Comparison of ENCODE assay signal across 8 mouse cellular contexts in the genomic region with DNA sequence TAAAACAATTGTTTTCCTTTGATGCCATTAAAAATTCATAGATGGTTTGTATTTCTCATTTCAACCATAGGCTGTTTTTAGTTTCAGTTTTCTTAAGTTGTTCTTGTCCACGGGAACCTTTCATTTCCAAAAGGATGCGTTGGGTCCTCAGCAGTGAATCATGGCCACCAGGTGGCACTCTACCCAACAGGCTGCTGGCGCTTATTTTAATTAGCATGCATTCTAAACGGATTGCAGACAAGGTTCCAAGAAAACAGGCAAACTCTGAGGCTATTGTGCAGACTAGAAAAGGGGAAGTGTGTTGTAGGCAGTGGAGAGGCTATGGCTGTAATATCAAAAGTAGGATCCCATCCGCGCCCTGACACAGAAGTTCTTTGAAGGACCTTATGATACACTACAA.
A peak's percentile ranks its signal among the peaks of the same experiment; 100 is the strongest.
DNase-seq lines count a peak whose midpoint lies in the region; ATAC-seq lines count a peak whose summit lies in the region.

No protein-coding gene starts in this region.

- no peak for ATAC-seq in midbrain, embryonic 14.5 days (ENCODE audit: low FRiP score, low TSS enrichment)
- ATAC-seq in midbrain, embryonic 15.5 days (replicated peaks): no peak

- H3K4me1 ChIP-seq in midbrain, embryonic 14.5 days (ENCODE audit: control insufficient read depth, insufficient read depth, low read length): no peaks in the 10 kb centered on the region
- no peaks in the 10 kb centered on the region for H3K4me1 ChIP-seq in midbrain, embryonic 15.5 days

- peak; percentile 74 for DNase-seq in midbrain, embryonic 14.5 days
- DNase-seq in adrenal gland, postnatal 10 days: peak; percentile 71
- peak; percentile 69 for DNase-seq in embryo, embryonic 11 days
- peak; percentile 24 to 41 for DNase-seq in heart, postnatal 36 days
- peak; percentile 20 to 32 for DNase-seq in left cerebral cortex, adult 8-10 months (ENCODE audit: low spot score in 2 of 2)
- DNase-seq in naive thymus-derived CD4-positive, alpha-beta T cell, adult 2 months (ENCODE audit: low read depth): peak; percentile 74
- DNase-seq in urinary bladder, postnatal 14 days (ENCODE audit: low spot score): peak; percentile 66

- no peak overlapping the region for H3K27ac ChIP-seq in midbrain, embryonic 14.5 days (replicated peaks; ENCODE audit: low read depth, low read length)
- H3K27ac ChIP-seq in midbrain, embryonic 15.5 days: no peak overlapping the region

- H3K36me3 ChIP-seq in midbrain, embryonic 14.5 days (ENCODE audit: control insufficient read depth, insufficient read depth, low read length): no peaks in the 10 kb centered on the region
- no peaks in the 10 kb centered on the region for H3K36me3 ChIP-seq in midbrain, embryonic 15.5 days (replicated peaks)

- no peak overlapping the region for H3K4me3 ChIP-seq in midbrain, embryonic 14.5 days (replicated peaks; ENCODE audit: low read depth, low read length)
- no peak overlapping the region for H3K4me3 ChIP-seq in midbrain, embryonic 15.5 days

- H3K9me3 ChIP-seq in midbrain, embryonic 14.5 days (ENCODE audit: control insufficient read depth, low read length): no peaks in the 10 kb centered on the region
- no peaks in the 10 kb centered on the region for H3K9me3 ChIP-seq in midbrain, embryonic 15.5 days

- intact Hi-C loops in heart, postnatal 36 days (cut with DNase I): loop anchor here (1.0 to 5.0 kb wide), 2 partner anchors 107 to 362 kb away; no protein-coding TSS in a partner anchor

- WGBS in midbrain, embryonic 14.5 days: 47% methylated on average over 6 of the region's 6 CpGs
- 40% methylated on average over 6 of the region's 6 CpGs for WGBS in midbrain, embryonic 15.5 days

- no peaks in the 10 kb centered on the region for H3K27me3 ChIP-seq in midbrain, embryonic 14.5 days (ENCODE audit: control insufficient read depth, insufficient read depth, low read length)
- H3K27me3 ChIP-seq in midbrain, embryonic 15.5 days (replicated peaks): no peaks in the 10 kb centered on the region

- no peak overlapping the region for H3K9ac ChIP-seq in midbrain, embryonic 14.5 days (replicated peaks; ENCODE audit: low read length)
- no peak overlapping the region for H3K9ac ChIP-seq in midbrain, embryonic 15.5 days

- no peak overlapping the region for H3K4me2 ChIP-seq in midbrain, embryonic 14.5 days (ENCODE audit: low read length)
- H3K4me2 ChIP-seq in midbrain, embryonic 15.5 days: no peak overlapping the region
